43 mouse cellular contexts compared by ENCODE assay signal in the genomic region with DNA sequence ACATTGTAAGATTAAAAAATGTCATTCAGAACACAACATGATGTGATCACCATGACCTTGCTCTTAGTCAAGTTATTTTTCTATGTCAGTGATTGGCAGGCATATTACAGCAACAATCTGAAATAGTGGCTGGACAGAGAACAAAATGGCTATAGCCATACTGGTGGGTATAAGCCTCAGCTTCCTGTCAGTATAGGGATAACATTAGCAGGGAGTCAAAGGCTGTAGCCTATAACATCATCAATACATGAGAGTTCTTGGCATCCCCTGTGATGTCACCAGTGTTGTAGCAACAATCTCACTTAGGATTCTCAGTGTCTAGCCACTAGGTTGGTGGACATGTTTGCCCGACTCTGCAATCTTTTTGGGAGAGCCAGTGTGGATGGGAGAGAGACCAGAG. TPM values are rescaled to one million over a fixed set of nuclear protein-coding genes. Genes with fewer than 3 reads are reported as not detected.
"Had no signal": no experiment of that assay in that cellular context is flagged by ENCODE, and none has a peak within 500 bp of the region (broad histone marks: within the 10 kb centered on the region; RNA-seq: fewer than 3 reads in every experiment).

A gene (plus strand): TSS at position 301 of the 400 bp plus-strand sequence.

- H3K27me3 ChIP-seq: heart, embryonic 12.5 days; heart, embryonic 13.5 days; heart, embryonic 15.5 days; hindbrain, embryonic 12.5 days; hindbrain, embryonic 13.5 days; hindbrain, embryonic 15.5 days; intestine, embryonic 15.5 days; kidney, embryonic 15.5 days had no signal

- H3K36me3 ChIP-seq: heart, embryonic 10.5 days; heart, embryonic 12.5 days; heart, embryonic 13.5 days; heart, embryonic 15.5 days; hindbrain, embryonic 10.5 days; hindbrain, embryonic 12.5 days; hindbrain, embryonic 13.5 days; hindbrain, embryonic 15.5 days; intestine, embryonic 15.5 days; kidney, embryonic 15.5 days had no signal

- H3K27ac ChIP-seq: heart, embryonic 10.5 days; heart, embryonic 13.5 days; heart, embryonic 15.5 days; hindbrain, embryonic 10.5 days; hindbrain, embryonic 12.5 days; hindbrain, embryonic 13.5 days; hindbrain, embryonic 14.5 days; hindbrain, embryonic 15.5 days; hindbrain, postnatal 0 days; intestine, embryonic 15.5 days; kidney, embryonic 15.5 days; kidney, postnatal 0 days; layer of hippocampus, adult 2 months had no signal

- H3K4me1 ChIP-seq: heart, embryonic 10.5 days; heart, embryonic 12.5 days; heart, embryonic 13.5 days; heart, embryonic 15.5 days; hindbrain, embryonic 10.5 days; hindbrain, embryonic 12.5 days; hindbrain, embryonic 13.5 days; hindbrain, embryonic 15.5 days; intestine, embryonic 15.5 days; kidney, embryonic 15.5 days had no signal

- H3K4me3 ChIP-seq: heart, embryonic 10.5 days; heart, embryonic 12.5 days; heart, embryonic 13.5 days; heart, embryonic 15.5 days; hindbrain, embryonic 10.5 days; hindbrain, embryonic 12.5 days; hindbrain, embryonic 13.5 days; hindbrain, embryonic 15.5 days; intestine, embryonic 15.5 days; kidney, embryonic 15.5 days; layer of hippocampus, adult 2 months had no signal

- DNase-seq: heart, postnatal 10 days; heart, postnatal 14 days; heart, postnatal 36 days; heart, postnatal 4 days; kidney, adult 11 months; kidney, adult 18-20 months; kidney, adult 2 months; kidney, adult 8-10 months; kidney, adult 9 months; kidney, postnatal 10 days; kidney, postnatal 14 days; kidney, postnatal 25 days; kidney, postnatal 36 days; kidney, postnatal 4 days; layer of hippocampus, adult 9-11 months; layer of hippocampus, postnatal 36 days had no signal

RNA-seq across cellular contexts. Expression of the gene that starts here (rescaled TPM):
- polyA plus RNA-seq: heart, embryonic 10.5 days; heart, embryonic 11.5 days; heart, embryonic 12.5 days; heart, embryonic 13.5 days; heart, embryonic 14.5 days; heart, embryonic 15.5 days; heart, embryonic 16.5 days; heart, postnatal 0 days; hindbrain, embryonic 10.5 days; hindbrain, embryonic 11.5 days; hindbrain, embryonic 12.5 days; hindbrain, embryonic 13.5 days; hindbrain, embryonic 14.5 days; hindbrain, embryonic 15.5 days; hindbrain, embryonic 16.5 days; hindbrain, postnatal 0 days; inflammation-experienced regulatory T-cells, adult 6 months; intestine, embryonic 14.5 days; intestine, embryonic 15.5 days; intestine, embryonic 16.5 days; intestine, postnatal 0 days; kidney, adult 2 months; kidney, embryonic 14.5 days; kidney, embryonic 15.5 days; kidney, embryonic 16.5 days; kidney, postnatal 0 days; large intestine, adult 2 months had no signal
